Mouse (Mus musculus) CH12.LX (cell line): ENCODE measurements around the gene 1700011L22Rik. TPM values are rescaled to one million over a fixed set of nuclear protein-coding genes. Genes with fewer than 3 reads are reported as not detected.

Source experiments
- DNase-seq: peaks from one replicate; pipeline ENCODE4 v3.0.0-alpha.2; 2013; ENCODE audit errors: extremely low read depth
- H3K27ac ChIP-seq: 2 replicates; pipeline ENCODE4 v1.5.1; 2012; ENCODE audit warnings: low read depth, mild to moderate bottlenecking, control low read depth, moderate library complexity; ENCODE audit not compliant: insufficient read depth
- H3K27me3 ChIP-seq: replicated peaks from 2 replicates; pipeline ENCODE3; 2012; ENCODE audit warnings: inconsistent platforms
- H3K36me3 ChIP-seq, 2 experiments: replicated peaks in 1 of 2; 2 replicates each; pipeline versions ENCODE3 to v1.6.1; 2012; ENCODE audit warnings: inconsistent platforms in 1 of 2, low read length in 1 of 2, mild to moderate bottlenecking in 1 of 2, mixed read lengths in 1 of 2, moderate library complexity in 1 of 2; ENCODE audit not compliant: control insufficient read depth in 1 of 2, insufficient read depth in 1 of 2
- H3K4me1 ChIP-seq, 2 experiments: 2 replicates each; pipeline ENCODE4 v1.6.1; 2012; ENCODE audit warnings: inconsistent platforms in 1 of 2, moderate library complexity in 1 of 2; ENCODE audit not compliant: insufficient read depth in 2 of 2, control insufficient read depth in 1 of 2
- H3K4me2 ChIP-seq: 2 replicates; pipeline ENCODE4 v1.6.1; 2012; ENCODE audit warnings: low read depth, mild to moderate bottlenecking, control low read depth; ENCODE audit not compliant: poor library complexity, insufficient read depth, severe bottlenecking
- H3K4me3 ChIP-seq, 3 experiments: fragments of 150-350 bp in 1 of 3; sonication (generic) in 1 of 3; replicated peaks in 1 of 3; 2 replicates each; pipeline versions ENCODE3 to v1.5.1; 2011 to 2012; ENCODE audit warnings: low read depth in 2 of 3, low read length in 2 of 3, mild to moderate bottlenecking in 2 of 3, moderate library complexity in 2 of 3, control low read depth in 1 of 3, improper control_type of control experiment in 1 of 3, inconsistent platforms in 1 of 3, mixed read lengths in 1 of 3; ENCODE audit not compliant: poor library complexity in 1 of 3
- H3K79me2 ChIP-seq: replicated peaks from 2 replicates; pipeline ENCODE4 v1.6.1; 2012; ENCODE audit warnings: mild to moderate bottlenecking, moderate library complexity; ENCODE audit not compliant: control insufficient read depth, poor library complexity, insufficient read depth, severe bottlenecking; ENCODE audit errors: extremely low read depth
- H3K9ac ChIP-seq: 2 replicates; pipeline ENCODE4 v1.6.1; 2012; ENCODE audit warnings: low read depth, mild to moderate bottlenecking, control low read depth, moderate library complexity; ENCODE audit not compliant: insufficient read depth
- H3K9me3 ChIP-seq: replicated peaks from 2 replicates; pipeline ENCODE3; 2012; ENCODE audit warnings: low read length, inconsistent platforms, mixed read lengths
- BHLHE40 ChIP-seq: IDR thresholded peaks from 2 replicates; pipeline ENCODE4 v1.6.1; 2011; ENCODE audit warnings: mild to moderate bottlenecking, low read depth, low read length, improper control_type of control experiment
- CHD2 ChIP-seq: IDR thresholded peaks from 2 replicates; pipeline ENCODE4 v1.6.1; 2011; ENCODE audit warnings: low read length, improper control_type of control experiment
- CTCF ChIP-seq, 2 experiments: IDR thresholded peaks in 1 of 2; conservative IDR thresholded peaks in 1 of 2; 2 replicates each; pipeline ENCODE4 v1.5.1; 2011 to 2012; ENCODE audit warnings: low read depth in 2 of 2, low read length in 2 of 2, improper control_type of control experiment in 1 of 2, inconsistent platforms in 1 of 2, mild to moderate bottlenecking in 1 of 2, moderate library complexity in 1 of 2
- ELF1 ChIP-seq: IDR thresholded peaks from 2 replicates; pipeline ENCODE4 v1.6.1; 2014; ENCODE audit warnings: low read depth, mild to moderate bottlenecking, inconsistent platforms, low read length, improper control_type of control experiment
- EP300 ChIP-seq: IDR thresholded peaks from 2 replicates; pipeline ENCODE4 v1.6.1; 2011; ENCODE audit warnings: low read length, improper control_type of control experiment
- ETS1 ChIP-seq: conservative IDR thresholded peaks from 2 replicates; pipeline ENCODE4 v1.6.1; 2012; ENCODE audit warnings: low read depth, mild to moderate bottlenecking, inconsistent platforms, low read length, improper control_type of control experiment, moderate library complexity
- GABPA ChIP-seq: IDR thresholded peaks from 2 replicates; pipeline ENCODE4 v1.6.1; 2012; ENCODE audit warnings: low read depth, low read length, improper control_type of control experiment, inconsistent platforms; ENCODE audit not compliant: insufficient replicate concordance
- IRF4 ChIP-seq: IDR thresholded peaks from 2 replicates; pipeline ENCODE4 v1.6.1; 2014; ENCODE audit warnings: low read depth, mild to moderate bottlenecking, inconsistent platforms, low read length, improper control_type of control experiment
- MAFK ChIP-seq: IDR thresholded peaks from 2 replicates; pipeline ENCODE4 v1.6.1; 2011; ENCODE audit warnings: low read length, improper control_type of control experiment; ENCODE audit not compliant: insufficient replicate concordance
- MAX ChIP-seq: IDR thresholded peaks from 2 replicates; pipeline ENCODE4 v1.6.1; 2011; ENCODE audit warnings: low read length, improper control_type of control experiment
- MAZ ChIP-seq: IDR thresholded peaks from 2 replicates; pipeline ENCODE4 v1.6.1; 2012; ENCODE audit warnings: low read depth, mild to moderate bottlenecking, inconsistent platforms, low read length, improper control_type of control experiment, moderate library complexity
- MEF2A ChIP-seq: IDR thresholded peaks from 2 replicates; pipeline ENCODE4 v1.6.1; 2014; ENCODE audit warnings: low read depth, mild to moderate bottlenecking, inconsistent platforms, low read length, improper control_type of control experiment, borderline replicate concordance
- MXI1 ChIP-seq: IDR thresholded peaks from 2 replicates; pipeline ENCODE4 v1.6.1; 2011; ENCODE audit warnings: mild to moderate bottlenecking, low read depth, low read length, improper control_type of control experiment
- MYC ChIP-seq: IDR thresholded peaks from 2 replicates; pipeline ENCODE4 v1.6.1; 2011; ENCODE audit warnings: low read depth, mild to moderate bottlenecking, improper control_type of control experiment, low read length
- NELFE ChIP-seq: IDR thresholded peaks from 2 replicates; pipeline ENCODE4 v1.6.1; 2011; ENCODE audit warnings: low read depth, low read length, improper control_type of control experiment
- RCOR1 ChIP-seq: conservative IDR thresholded peaks from 2 replicates; pipeline ENCODE4 v1.6.1; 2012; ENCODE audit warnings: low read depth, mild to moderate bottlenecking, inconsistent platforms, low read length, improper control_type of control experiment
- SIN3A ChIP-seq: IDR thresholded peaks from 2 replicates; pipeline ENCODE4 v1.6.1; 2012; ENCODE audit warnings: low read length, improper control_type of control experiment, inconsistent platforms
- TBP ChIP-seq: conservative IDR thresholded peaks from 2 replicates; pipeline ENCODE4 v1.6.1; 2011; ENCODE audit warnings: low read depth, low read length, improper control_type of control experiment
- TCF12 ChIP-seq: IDR thresholded peaks from 2 replicates; pipeline ENCODE4 v1.6.1; 2014; ENCODE audit warnings: low read depth, mild to moderate bottlenecking, inconsistent platforms, low read length, improper control_type of control experiment
- USF2 ChIP-seq: conservative IDR thresholded peaks from 2 replicates; pipeline ENCODE4 v1.6.1; 2011; ENCODE audit warnings: low read depth, low read length, improper control_type of control experiment
- ZC3H11A ChIP-seq: IDR thresholded peaks from 2 replicates; pipeline ENCODE4 v1.6.1; 2012; ENCODE audit warnings: low read depth, mild to moderate bottlenecking, inconsistent platforms, low read length, improper control_type of control experiment
- ZNF384 ChIP-seq: IDR thresholded peaks from 2 replicates; pipeline ENCODE4 v1.6.1; 2012; ENCODE audit warnings: low read depth, low read length, improper control_type of control experiment, inconsistent platforms
- dilution Hi-C: fragments of 300-500 bp; cut with MboI; formaldehyde crosslinking; loops from 2 replicates; pipeline ENCODE4 v1.14.3; 2020; ENCODE audit warnings: low sequenced_read_pairs; ENCODE audit not compliant: extremely low pct_unique_long_range_greater_than_20kb, extremely low pct_ligation_motif_present
- in situ Hi-C: fragments of 300-500 bp; cut with MboI; formaldehyde crosslinking; loops from 3 replicates; pipeline ENCODE4 v1.14.3; 2019; ENCODE audit warnings: low sequenced_read_pairs, low pct_ligation_motif_present, low pct_unique_long_range_greater_than_20kb, mixed read lengths
- polyA plus RNA-seq: library from polyadenylated mRNA; unstranded; fragments of >175 nt; gene quantifications from 2 replicates; pipeline ENCODE4 v1.2.1, GENCODE M21; 2012; ENCODE audit warnings: low read depth; ENCODE audit not compliant: insufficient read length
- total RNA-seq, 2 experiments: library from RNA; depleted of rRNA; stranded (reverse); fragments of 300-350 nt in 1 of 2; fragments of >200 nt in 1 of 2; gene quantifications; 2 replicates each; pipeline ENCODE4 v1.2.3; 2012 to 2014

Gene 1700011L22Rik
- total and polyA plus RNA-seq, 3 experiments = not detected

DNA sequence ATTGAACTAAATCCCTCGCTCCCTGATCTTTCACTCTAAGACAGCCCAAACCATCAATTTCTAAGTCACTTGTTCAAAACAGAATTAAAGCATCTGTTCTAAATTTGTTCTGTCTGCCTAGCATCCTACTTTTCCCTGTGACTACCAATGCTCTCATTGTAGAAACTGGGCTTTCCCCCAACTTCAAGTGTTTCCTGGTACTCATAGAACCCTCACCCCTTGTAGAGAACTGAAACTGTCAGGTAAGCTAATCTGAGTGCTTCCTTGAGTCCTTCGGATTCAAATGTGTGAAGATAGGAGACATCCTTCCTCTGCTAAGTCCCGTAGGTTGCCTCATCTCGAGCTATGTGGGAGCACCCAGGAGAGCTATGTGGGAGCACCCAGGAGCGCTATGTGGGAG lies 13.6 kb upstream of the 1700011L22Rik start:
- peak; percentile 61 for DNase-seq
- peaks cover 5 to 18% of the 10 kb centered on the region in 2 experiments; a peak in 3 of 4 replicates for H3K4me1 ChIP-seq
- no peak overlapping the region for H3K4me2 ChIP-seq
- no peak overlapping the region for H3K9ac ChIP-seq
- no peaks in the 10 kb centered on the region for H3K27me3 ChIP-seq
- no peaks in the 10 kb centered on the region for H3K79me2 ChIP-seq
- H3K27ac ChIP-seq = no peak overlapping the region
- peaks cover 8% of the 10 kb centered on the region for H3K9me3 ChIP-seq
- in situ Hi-C loops = no loop called here
- TF ChIP-seq MAFK = peak; percentile 77
- TF ChIP-seq IRF4 = peak; percentile 83
- TF ChIP-seq CTCF (conservative IDR thresholded peaks at IDR 0.05 in 1 of 2, IDR thresholded peaks at IDR 0.05 in 1 of 2; ENCODE audit: low read depth in 2 of 2, low read length in 2 of 2) = no peak
- TF ChIP-seq MXI1 = no peak
- TF ChIP-seq ZC3H11A = no peak
- TF ChIP-seq EP300 = peak; percentile 74
- peak; percentile 27; the same call in 1 of the 2 replicates for TF ChIP-seq SIN3A
- TF ChIP-seq TBP = no peak
- TF ChIP-seq RCOR1 = peak; percentile 70
- TF ChIP-seq ELF1 = 0 out of 2 replicates have a peak, but pooled peaks have one; percentile 19
- TF ChIP-seq TCF12 = 0 out of 2 replicates have a peak, but pooled peaks have one; percentile 19
- no peak for TF ChIP-seq GABPA
- TF ChIP-seq ETS1 = peak; percentile 60
- 0 out of 2 replicates have a peak, but pooled peaks have one; percentile 31 for TF ChIP-seq MEF2A
- dilution Hi-C loops = no loop called here
- peaks cover under 1 to 6% of the 10 kb centered on the region in 2 experiments for H3K36me3 ChIP-seq
- H3K4me3 ChIP-seq = no peak overlapping the region

- Histone ChIP-seq H3K79me2 (no peaks in the 10 kb centered on the region), H3K9me3 (no peaks in the 10 kb centered on the region), H3K27ac (no peak overlapping the region), H3K9ac (no peak overlapping the region), H3K36me3 (no peaks in the 10 kb centered on the region), H3K4me2 (no peak overlapping the region), H3K4me3 (no peak overlapping the region), H3K4me1 (peaks cover 0 to 7% of the 10 kb centered on the region in 2 experiments; a peak in 2 of 4 replicates), H3K27me3 (no peaks in the 10 kb centered on the region)
- no peak for DNase-seq
- in situ Hi-C loops (no loop called here), dilution Hi-C loops (no loop called here)
- TF ChIP-seq MAZ (no peak), RCOR1 (no peak), NELFE (no peak), SIN3A (no peak), ZNF384 (no peak), MAX (no peak), MAFK (no peak), TBP (no peak), ZC3H11A (no peak), MEF2A (no peak), MYC (no peak), USF2 (no peak), EP300 (no peak), BHLHE40 (no peak), CHD2 (no peak)
Measured at GRCm38 (mm10) chr8:79256076-79256705, 7.8 kb upstream of the 1700011L22Rik start.
